ENCODE assay signal across 8 mouse cellular contexts in genomic region chr6:122820799-122821650, GRCm38 (mm10). TPM values are rescaled to one million over a fixed set of nuclear protein-coding genes. Genes with fewer than 3 reads are reported as not detected.
DNase-seq lines count a peak whose midpoint lies in the region; ATAC-seq and TF ChIP-seq lines count a peak whose summit lies in the region.

No protein-coding gene starts in this region.

- intact Hi-C loops in left cerebral cortex, postnatal 14 days (cut with DNase I) = no loop called here

- H3K4me2 ChIP-seq in hindbrain, embryonic 13.5 days = peak overlapping the region; percentile 87
- H3K4me2 ChIP-seq in limb, embryonic 15.5 days = peak overlapping the region; percentile 77
- peak overlapping the region; percentile 91 for H3K4me2 ChIP-seq in neural tube, embryonic 12.5 days (replicated peaks)

- peak overlapping the region; percentile 68 for H3K4me3 ChIP-seq in C2C12 (ENCODE audit: insufficient read depth, poor library complexity, severe bottlenecking)
- peak overlapping the region; percentile 96 for H3K4me3 ChIP-seq in hindbrain, embryonic 13.5 days
- peak overlapping the region; percentile 92 for H3K4me3 ChIP-seq in limb, embryonic 15.5 days
- peak overlapping the region; percentile 84 for H3K4me3 ChIP-seq in neural tube, embryonic 12.5 days

- H3K9me3 ChIP-seq in hindbrain, embryonic 13.5 days = no peaks in the 10 kb centered on the region
- H3K9me3 ChIP-seq in limb, embryonic 15.5 days = no peaks in the 10 kb centered on the region
- H3K9me3 ChIP-seq in neural tube, embryonic 12.5 days = no peaks in the 10 kb centered on the region

- H3K79me3 ChIP-seq in C2C12 (ENCODE audit: low read depth) = peaks cover 13% of the 10 kb centered on the region

- no peak for TF ChIP-seq CTCF in C2C12 (IDR thresholded peaks at IDR 0.05; ENCODE audit: control insufficient read depth, insufficient read depth, insufficient read length)

- WGBS in hindbrain, embryonic 13.5 days = 17% methylated on average over 15 of the region's 15 CpGs
- 36% methylated on average over 15 of the region's 15 CpGs for WGBS in limb, embryonic 15.5 days
- 24% methylated on average over 15 of the region's 15 CpGs for WGBS in neural tube, embryonic 12.5 days

- DNase-seq in T-cell, adult 2 months (ENCODE audit: low spot score) = peak; percentile 86
- no peak for DNase-seq in left cerebral cortex, postnatal 14 days (ENCODE audit: low spot score in 2 of 2)
- no peak for DNase-seq in layer of hippocampus, adult 8-10 months (ENCODE audit: low spot score in 2 of 2)
- no peak for DNase-seq in cerebellum, postnatal 36 days

- H3ac ChIP-seq in C2C12 (ENCODE audit: control insufficient read depth, insufficient read length, low read depth) = peak overlapping the region; percentile 97

- H3K4me1 ChIP-seq in hindbrain, embryonic 13.5 days (replicated peaks) = peaks cover 48% of the 10 kb centered on the region
- H3K4me1 ChIP-seq in limb, embryonic 15.5 days = peaks cover 46% of the 10 kb centered on the region
- H3K4me1 ChIP-seq in neural tube, embryonic 12.5 days = peaks cover 26% of the 10 kb centered on the region

- H3K36me3 ChIP-seq in C2C12 (ENCODE audit: control insufficient read depth, insufficient read depth) = no peaks in the 10 kb centered on the region
- H3K36me3 ChIP-seq in hindbrain, embryonic 13.5 days = no peaks in the 10 kb centered on the region
- no peaks in the 10 kb centered on the region for H3K36me3 ChIP-seq in limb, embryonic 15.5 days
- no peaks in the 10 kb centered on the region for H3K36me3 ChIP-seq in neural tube, embryonic 12.5 days

- H3K27me3 ChIP-seq in C2C12 (ENCODE audit: control insufficient read depth, insufficient read depth, insufficient read length) = no peaks in the 10 kb centered on the region
- H3K27me3 ChIP-seq in hindbrain, embryonic 13.5 days = no peaks in the 10 kb centered on the region
- H3K27me3 ChIP-seq in limb, embryonic 15.5 days = no peaks in the 10 kb centered on the region
- H3K27me3 ChIP-seq in neural tube, embryonic 12.5 days (replicated peaks) = 0 out of 2 replicates have a peak, but pooled peaks cover 2% of the 10 kb centered on the region

- H3K9ac ChIP-seq in hindbrain, embryonic 13.5 days = peak overlapping the region; percentile 97
- 0 out of 2 replicates have a peak overlapping the region, but pooled peaks have one; percentile 96 for H3K9ac ChIP-seq in limb, embryonic 15.5 days
- H3K9ac ChIP-seq in neural tube, embryonic 12.5 days = peak overlapping the region; percentile 93; the same call in 1 of the 2 replicates

- peaks cover 49% of the 10 kb centered on the region for H3K79me2 ChIP-seq in C2C12 (ENCODE audit: control insufficient read depth, insufficient read depth)

- H3K27ac ChIP-seq in hindbrain, embryonic 13.5 days = no peak overlapping the region
- H3K27ac ChIP-seq in limb, embryonic 15.5 days = no peak overlapping the region
- no peak overlapping the region for H3K27ac ChIP-seq in neural tube, embryonic 12.5 days

- ATAC-seq in hindbrain, embryonic 13.5 days (ENCODE audit: low FRiP score) = peak; percentile 47
- no peak for ATAC-seq in limb, embryonic 15.5 days (ENCODE audit: insufficient number of reproducible peaks, low FRiP score, low TSS enrichment, low read depth)
- ATAC-seq in neural tube, embryonic 12.5 days (ENCODE audit: low FRiP score, low read depth) = peak; percentile 49

TF ChIP-seq in C2C12, 6 proteins besides CTCF, POLR2A, EP300 and RAD21:
- TF ChIP-seq MAX (IDR thresholded peaks at IDR 0.05) (no peak), FOSL1 (IDR thresholded peaks at IDR 0.05; ENCODE audit: insufficient read depth, low read length, poor library complexity, severe bottlenecking) (no peak), USF1 (IDR thresholded peaks at IDR 0.05; ENCODE audit: low read depth) (no peak), MYOG (IDR thresholded peaks at IDR 0.05; ENCODE audit: control insufficient read depth, extremely low read depth, insufficient read length) (no peak), MYOD1 (IDR thresholded peaks at IDR 0.05; ENCODE audit: control insufficient read depth, insufficient read length, low read depth) (no peak), CEBPB (IDR thresholded peaks at IDR 0.05; ENCODE audit: low read depth) (no peak)

RNA-seq across cellular contexts. Expression of gene Foxj2, which starts 1.3 kb away (rescaled TPM):
- polyA plus RNA-seq in C2C12 (2012; fragmentation: generic; extraction: Trizol) = 6.5 TPM
- 6.0 and 6.2 TPM in 2 replicates for polyA plus RNA-seq in hindbrain, embryonic 13.5 days (2015; fragmentation: Nextera tagmentation; extraction: Ambion mirVana)
- 6.7 and 7.1 TPM in 2 replicates for polyA plus RNA-seq in limb, embryonic 15.5 days (2015; fragmentation: Nextera tagmentation; extraction: Ambion mirVana)
- polyA plus RNA-seq in neural tube, embryonic 12.5 days (2016; fragmentation: Nextera tagmentation; extraction: Ambion mirVana) = 5.5 TPM in 2 replicates
- 10 to 100 TPM; 25.7 to 28.0 TPM for total RNA-seq in left cerebral cortex, postnatal 14 days (2021)
- total RNA-seq in layer of hippocampus, adult 8-10 months (2022) = 10 to 100 TPM; 26.8 to 29.2 (median 27.8) TPM

RNA-seq across cellular contexts. Expression of gene Slc2a3, which starts 19.6 kb away (rescaled TPM):
- polyA plus RNA-seq in C2C12 (2012; fragmentation: generic; extraction: Trizol) = 0.66 TPM
- 21.1 and 22.7 TPM in 2 replicates for polyA plus RNA-seq in hindbrain, embryonic 13.5 days (2015; fragmentation: Nextera tagmentation; extraction: Ambion mirVana)
- 91.6 and 100 TPM in 2 replicates for polyA plus RNA-seq in limb, embryonic 15.5 days (2015; fragmentation: Nextera tagmentation; extraction: Ambion mirVana)
- polyA plus RNA-seq in neural tube, embryonic 12.5 days (2016; fragmentation: Nextera tagmentation; extraction: Ambion mirVana) = 22.6 and 26.1 TPM in 2 replicates
- 100 to 1,000 TPM; 169 TPM for total RNA-seq in left cerebral cortex, postnatal 14 days (2021)
- 100 to 1,000 TPM in 2 of 4 experiments, 10 to 100 TPM in 2; 89.0 to 124 (median 100) TPM for total RNA-seq in layer of hippocampus, adult 8-10 months (2022)

RNA-seq across cellular contexts. Expression of gene C3ar1, which starts 34.9 kb away (rescaled TPM):
- polyA plus RNA-seq in C2C12 (2012; fragmentation: generic; extraction: Trizol) = 0.91 TPM
- polyA plus RNA-seq in hindbrain, embryonic 13.5 days (2015; fragmentation: Nextera tagmentation; extraction: Ambion mirVana) = 1.7 TPM in 2 replicates
- 3.9 and 4.6 TPM in 2 replicates for polyA plus RNA-seq in limb, embryonic 15.5 days (2015; fragmentation: Nextera tagmentation; extraction: Ambion mirVana)
- 1.7 and 2.1 TPM in 2 replicates for polyA plus RNA-seq in neural tube, embryonic 12.5 days (2016; fragmentation: Nextera tagmentation; extraction: Ambion mirVana)
- under 1 TPM; 0.57 to 0.59 TPM for total RNA-seq in left cerebral cortex, postnatal 14 days (2021)
- total RNA-seq in layer of hippocampus, adult 8-10 months (2022) = 10 to 100 TPM in 1 of 4 experiments, 1 to 10 TPM in 1, under 1 TPM in 2; 0.66 to 11.6 (median 4.5) TPM

RNA-seq across cellular contexts. Expression of gene Necap1, which starts 53.2 kb away (rescaled TPM):
- polyA plus RNA-seq in C2C12 (2012; fragmentation: generic; extraction: Trizol) = 17.7 TPM
- polyA plus RNA-seq in hindbrain, embryonic 13.5 days (2015; fragmentation: Nextera tagmentation; extraction: Ambion mirVana) = 121 and 130 TPM in 2 replicates
- polyA plus RNA-seq in limb, embryonic 15.5 days (2015; fragmentation: Nextera tagmentation; extraction: Ambion mirVana) = 59.4 and 61.7 TPM in 2 replicates
- 90.9 and 100 TPM in 2 replicates for polyA plus RNA-seq in neural tube, embryonic 12.5 days (2016; fragmentation: Nextera tagmentation; extraction: Ambion mirVana)
- 100 to 1,000 TPM; 176 to 187 TPM for total RNA-seq in left cerebral cortex, postnatal 14 days (2021)
- 100 to 1,000 TPM; 186 to 214 (median 206) TPM for total RNA-seq in layer of hippocampus, adult 8-10 months (2022)

Comparison
In these comparisons a context has a peak if more than half of its experiments do, and no peak if none do; other contexts are left out.
1. RNA of gene Slc2a3, which starts 19.6 kb away (polyA plus RNA-seq): 91.6 to 100 TPM in limb, embryonic 15.5 days, 22.6 to 26.1 TPM in neural tube, embryonic 12.5 days and 21.1 to 22.7 TPM in hindbrain, embryonic 13.5 days; 0.66 TPM in C2C12 (single experiment); every median in the first group is over 10 times any median in the second.
2. Peak in every context shown above with its lines, with median percentiles within 50 percentile points of each other: H3K4me3 ChIP-seq, H3K4me2 ChIP-seq and H3K9ac ChIP-seq.